Mouse (Mus musculus) MN1 (cell line): ENCODE results near the gene Pck2.
A peak's percentile ranks its signal among the peaks of the same experiment; 100 is the strongest.

Experiments
- DNase-seq: peaks from one replicate; pipeline ENCODE4 v3.0.0-alpha.2; 2016; ENCODE audit warnings: low spot score

Pck2 gene

GRCm38 (mm10) chr14:55575711-55576110 lies 35.6 kb downstream of the Pck2 start:
- no peak for DNase-seq

DNA sequence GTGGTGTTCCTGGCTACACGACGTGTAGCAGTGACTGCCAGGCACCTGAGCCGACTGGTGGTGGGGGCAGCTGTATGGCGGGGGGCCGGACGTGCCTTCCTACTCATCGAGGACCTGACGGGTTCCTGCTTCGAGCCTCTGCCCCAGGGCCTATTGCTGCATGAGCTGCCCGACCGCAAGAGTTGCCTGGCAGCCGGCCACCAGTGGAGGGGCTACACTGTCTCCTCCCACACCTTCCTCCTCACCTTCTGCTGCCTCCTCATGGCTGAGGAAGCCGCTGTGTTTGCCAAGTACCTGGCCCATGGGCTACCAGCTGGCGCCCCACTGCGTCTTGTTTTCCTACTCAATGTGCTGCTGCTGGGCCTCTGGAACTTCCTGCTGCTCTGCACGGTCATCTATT lies 36.3 kb downstream of the Pck2 start:
- no peak for DNase-seq

DNA sequence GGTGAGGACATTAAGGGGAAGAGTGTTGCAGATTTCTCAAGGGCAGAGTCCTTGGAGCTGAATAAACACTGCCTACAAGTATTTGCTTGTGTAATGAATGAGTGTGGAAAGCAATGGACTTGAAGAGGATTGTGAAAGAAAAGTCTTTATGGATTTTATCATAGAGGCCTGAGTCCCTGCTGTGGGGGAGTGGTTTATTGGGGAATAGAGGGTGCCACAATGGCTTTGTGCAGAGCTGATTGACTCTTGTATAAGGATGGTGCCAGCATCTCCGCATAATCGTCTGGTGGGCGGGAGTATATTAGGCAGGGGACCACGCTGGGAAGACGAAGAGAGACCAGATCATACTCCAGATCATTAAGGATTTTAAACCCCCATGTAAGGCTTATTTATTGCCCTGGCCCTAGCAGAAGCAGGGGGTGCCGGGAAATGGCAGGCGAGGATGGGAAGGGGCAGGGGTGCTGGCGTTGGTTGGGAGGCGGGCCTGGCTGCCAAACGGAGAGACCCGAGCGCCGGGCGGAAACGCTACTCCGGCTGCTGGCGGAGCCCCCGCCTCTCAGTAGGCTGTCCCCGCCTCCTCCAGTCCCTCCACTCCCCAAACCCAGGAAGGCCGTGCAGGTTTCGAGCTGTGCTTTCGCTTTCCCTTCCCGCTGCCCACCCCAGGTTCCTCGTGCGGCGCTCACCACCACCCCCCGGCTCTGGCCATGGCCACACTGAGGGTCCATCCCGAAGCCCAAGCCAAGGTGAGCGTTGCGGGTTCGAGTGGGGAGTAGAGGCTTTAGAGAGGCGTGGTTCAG lies 38.0 kb downstream of the Pck2 start, which contains the start of gene Psme1:
TSS of gene Psme1 (plus strand) at position 253 of the 797 bp plus-strand sequence.
- peak; percentile 84 for DNase-seq

- DNase-seq: peak; percentile 66
Observed at GRCm38 (mm10) chr14:55578668-55579269, 38.7 kb downstream of the Pck2 start.

GRCm38 (mm10) chr14:55579511-55580496 lies 39.7 kb downstream of the Pck2 start:
- DNase-seq: no peak

- no peak for DNase-seq
Observed at GRCm38 (mm10) chr14:55580731-55581130, 40.7 kb downstream of the Pck2 start.

- no peak for DNase-seq
Observed at GRCm38 (mm10) chr14:55581981-55582681, 42.1 kb downstream of the Pck2 start.

DNA sequence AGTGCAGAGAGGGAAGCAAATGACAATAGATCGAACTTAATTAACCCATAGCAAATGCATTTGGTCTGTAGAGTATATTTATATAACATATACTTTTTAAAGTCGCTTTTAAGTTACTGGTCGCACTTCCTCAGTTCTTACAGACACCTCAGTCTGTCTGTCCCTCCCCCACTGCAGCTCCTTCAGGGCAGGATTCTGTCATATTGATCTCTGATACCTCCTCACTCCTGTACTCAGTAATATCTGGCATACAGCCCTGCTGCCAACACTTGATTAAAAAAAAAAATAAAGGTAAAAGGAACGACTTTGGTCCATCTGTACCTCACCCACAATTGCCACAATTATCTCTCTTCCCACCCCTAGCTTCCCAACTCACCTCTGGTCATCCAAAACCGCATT lies 44.2 kb downstream of the Pck2 start:
- DNase-seq: no peak

DNA sequence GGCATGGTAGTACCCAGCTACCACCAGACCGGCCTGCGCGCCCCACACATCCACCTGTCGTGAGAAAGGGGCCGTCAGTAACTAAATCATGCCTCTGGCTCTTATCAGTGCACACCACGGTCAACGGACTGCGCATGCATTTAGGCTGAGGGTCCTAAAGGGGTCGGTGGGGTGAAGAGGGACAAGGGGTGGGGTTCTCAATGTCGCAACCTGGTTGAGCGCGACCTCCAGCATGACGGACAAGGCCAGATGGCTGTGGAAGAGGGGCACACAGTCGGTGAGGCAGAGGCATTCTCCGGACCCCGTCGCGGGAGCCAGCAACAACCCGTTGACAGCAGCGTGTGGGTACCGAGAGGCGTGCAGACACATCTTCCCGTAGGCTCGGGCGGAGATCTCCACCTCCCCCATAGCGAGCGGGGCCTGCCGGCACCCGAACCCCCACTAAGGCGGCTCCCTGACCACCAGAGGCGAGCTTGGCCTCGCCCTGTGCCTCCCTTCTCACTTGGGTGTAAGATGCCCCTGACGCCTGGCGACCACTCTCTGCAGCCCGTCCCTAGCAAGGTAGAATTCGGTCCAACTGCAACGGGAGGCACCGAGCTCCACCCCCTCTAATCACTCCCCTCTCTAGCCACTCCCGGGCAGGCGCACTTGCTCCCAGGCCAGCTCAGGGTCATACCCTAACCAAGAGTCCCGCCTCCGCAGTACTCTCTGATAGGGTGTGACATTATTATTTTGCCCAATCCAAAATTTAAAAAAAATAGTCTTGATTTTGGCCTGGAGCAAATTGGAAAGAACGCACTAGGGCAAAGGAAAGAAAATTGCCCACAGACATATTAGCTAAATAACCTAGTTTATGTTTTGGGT lies 44.9 kb downstream of the Pck2 start, which contains the start of gene Emc9:
TSS of gene Emc9 (minus strand) at position 601 of the 864 bp plus-strand sequence.
- peak; percentile 70 for DNase-seq

DNA sequence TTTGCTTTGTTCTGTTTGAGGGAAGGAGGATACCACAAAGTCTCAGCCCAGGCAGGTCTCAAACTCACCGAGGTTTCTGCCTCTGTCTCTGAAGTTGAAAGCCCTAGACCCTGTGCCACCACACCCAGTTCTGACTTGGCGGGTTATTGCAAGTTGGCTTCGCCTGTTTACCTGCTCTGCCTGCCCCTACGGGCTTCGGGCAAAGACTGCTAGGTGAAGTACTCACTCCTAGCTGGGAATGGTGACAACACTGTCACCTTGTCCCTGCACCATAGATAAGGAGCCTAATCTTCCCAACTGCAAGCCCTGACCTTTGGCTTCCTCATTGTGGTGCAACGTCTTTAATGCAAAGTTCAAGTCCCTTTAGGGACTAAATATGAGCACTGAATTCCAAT lies 45.5 kb downstream of the Pck2 start:
- DNase-seq: no peak

DNA sequence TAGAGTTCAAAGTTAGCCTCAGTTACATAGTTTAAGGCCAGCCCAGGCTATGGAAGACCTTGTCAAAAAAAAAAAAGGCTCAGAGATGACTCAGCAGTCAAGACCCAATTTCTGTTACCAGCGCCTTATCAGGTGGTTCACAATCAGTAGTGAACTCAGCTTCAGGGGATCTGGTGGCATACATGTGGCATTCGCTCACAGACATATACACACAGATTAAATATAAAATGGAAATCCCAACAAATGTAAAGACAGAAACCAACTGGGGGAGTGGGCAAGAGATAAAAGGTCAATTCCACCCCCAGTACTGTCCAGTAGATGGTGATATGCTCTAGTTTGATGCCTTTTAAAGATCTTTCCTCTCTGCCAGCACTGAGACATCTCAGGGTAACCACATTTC lies 46.1 kb downstream of the Pck2 start:
- DNase-seq: no peak

GRCm38 (mm10) chr14:55589271-55589670 lies 49.2 kb downstream of the Pck2 start:
- DNase-seq: no peak

- DNase-seq: no peak
Observed at GRCm38 (mm10) chr14:55589771-55590448, 49.8 kb downstream of the Pck2 start.

DNA sequence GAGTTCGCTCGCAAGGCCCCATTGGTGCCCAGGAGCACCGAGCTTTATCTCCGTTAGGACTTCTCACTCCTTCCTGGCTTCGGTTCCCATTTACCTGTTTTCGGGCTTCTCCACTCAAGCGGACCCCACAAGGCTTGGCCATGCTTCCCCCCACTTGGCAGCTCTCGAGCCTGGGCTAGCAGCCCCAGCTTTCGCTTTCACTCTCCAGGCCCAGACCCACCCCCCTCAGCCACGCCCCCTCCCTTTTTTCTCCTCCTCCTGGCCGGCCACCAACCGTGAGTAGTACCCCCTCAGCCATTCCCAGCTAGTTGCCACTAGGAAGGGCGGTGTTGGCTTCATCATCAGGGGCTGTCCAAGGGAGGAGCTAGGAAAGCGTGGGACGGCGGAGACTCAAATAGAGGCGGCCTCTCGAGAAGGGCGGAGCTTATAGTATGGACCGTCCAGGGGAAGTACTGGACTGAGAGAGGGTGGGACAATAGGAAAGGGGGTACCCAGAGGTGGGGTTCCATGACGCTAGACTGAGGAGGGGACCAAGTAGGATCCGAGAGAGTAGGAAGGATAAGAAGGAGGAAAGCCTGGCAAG lies 50.8 kb downstream of the Pck2 start, which contains the start of gene Psme2:
TSS of gene Psme2 (minus strand) at position 366 of the 583 bp plus-strand sequence.
- DNase-seq: peak; percentile 97

DNA sequence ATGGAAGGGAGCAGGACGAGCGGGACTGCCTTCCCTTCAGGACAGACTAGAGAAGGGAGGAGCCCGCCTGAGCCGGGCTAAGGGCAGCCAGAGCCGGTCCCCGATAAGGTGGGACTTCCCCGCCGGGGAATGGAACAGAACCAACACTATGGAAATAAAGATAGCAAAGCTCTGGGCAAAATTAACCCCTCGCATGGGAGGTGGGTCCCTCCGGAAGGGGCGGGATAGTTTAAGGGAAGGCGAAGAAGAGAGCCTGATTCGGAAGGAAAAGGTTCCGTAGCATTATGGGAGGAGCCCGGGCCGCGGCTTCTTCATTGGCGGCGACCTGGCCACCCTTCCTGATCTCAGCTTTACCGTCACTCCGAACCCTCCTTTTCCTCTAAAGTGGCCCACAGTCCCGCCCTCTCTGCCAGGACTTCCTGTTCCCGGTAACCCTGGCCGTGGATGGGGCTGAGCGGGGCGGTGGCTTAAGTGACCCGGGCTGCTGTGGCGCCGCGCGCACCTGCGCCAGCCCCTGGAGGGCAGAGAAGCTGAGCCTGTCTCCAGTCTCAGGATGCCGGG lies 51.3 kb downstream of the Pck2 start, which contains the start of gene Rnf31:
TSS of gene Rnf31 (plus strand) at position 378 of the 561 bp plus-strand sequence.
- peak; percentile 94 for DNase-seq

DNA sequence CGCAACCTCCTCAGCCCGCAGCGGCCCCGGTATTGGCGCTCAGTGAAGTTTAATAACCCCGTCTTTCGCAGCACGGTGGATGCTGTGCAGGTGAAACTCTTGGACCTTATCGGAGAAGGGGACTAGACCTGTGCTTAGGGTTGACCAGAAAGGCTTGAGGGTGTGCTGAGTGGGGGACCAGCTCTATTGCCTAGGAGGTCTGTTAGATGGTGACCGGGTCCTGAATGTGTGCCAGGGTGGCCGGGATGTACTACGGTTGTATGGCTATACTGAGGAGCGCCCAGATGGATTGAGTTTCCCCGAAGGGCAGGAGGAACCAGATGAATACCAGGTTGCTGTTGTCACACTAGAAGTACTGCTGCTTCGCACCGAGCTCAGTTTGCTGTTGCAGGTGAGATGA lies 52.2 kb downstream of the Pck2 start:
- peak; percentile 43 for DNase-seq

DNA sequence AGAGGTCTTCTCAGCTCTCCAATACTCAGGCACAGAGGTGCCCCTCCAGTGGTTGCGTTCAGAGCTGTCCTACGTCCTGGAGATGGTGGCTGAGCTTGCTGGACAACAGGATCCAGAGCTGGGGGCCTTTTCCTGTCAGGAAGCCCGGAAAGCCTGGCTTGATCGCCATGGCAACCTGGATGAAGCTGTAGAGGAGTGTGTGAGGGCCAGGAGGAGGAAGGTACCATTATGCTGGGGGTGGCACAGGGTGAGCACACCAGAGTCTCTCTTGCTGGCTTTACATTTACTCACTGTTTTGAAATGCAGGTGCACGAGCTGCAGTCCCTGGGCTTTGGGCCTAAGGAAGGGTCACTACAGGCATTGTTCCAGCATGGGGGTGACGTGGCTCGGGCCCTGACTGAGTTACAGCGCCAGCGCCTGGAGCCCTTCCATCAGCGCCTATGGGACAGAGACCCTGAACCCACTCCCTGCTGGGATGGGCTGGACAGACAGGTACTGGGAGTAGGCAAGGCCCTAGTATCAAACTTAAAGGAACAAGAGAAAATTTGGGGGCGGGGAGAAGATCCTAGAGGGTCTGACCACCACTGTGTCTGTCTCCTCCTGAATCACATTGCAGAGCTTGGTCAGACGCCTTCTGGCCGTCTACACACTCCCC lies 56.1 kb downstream of the Pck2 start:
- DNase-seq: no peak

DNA sequence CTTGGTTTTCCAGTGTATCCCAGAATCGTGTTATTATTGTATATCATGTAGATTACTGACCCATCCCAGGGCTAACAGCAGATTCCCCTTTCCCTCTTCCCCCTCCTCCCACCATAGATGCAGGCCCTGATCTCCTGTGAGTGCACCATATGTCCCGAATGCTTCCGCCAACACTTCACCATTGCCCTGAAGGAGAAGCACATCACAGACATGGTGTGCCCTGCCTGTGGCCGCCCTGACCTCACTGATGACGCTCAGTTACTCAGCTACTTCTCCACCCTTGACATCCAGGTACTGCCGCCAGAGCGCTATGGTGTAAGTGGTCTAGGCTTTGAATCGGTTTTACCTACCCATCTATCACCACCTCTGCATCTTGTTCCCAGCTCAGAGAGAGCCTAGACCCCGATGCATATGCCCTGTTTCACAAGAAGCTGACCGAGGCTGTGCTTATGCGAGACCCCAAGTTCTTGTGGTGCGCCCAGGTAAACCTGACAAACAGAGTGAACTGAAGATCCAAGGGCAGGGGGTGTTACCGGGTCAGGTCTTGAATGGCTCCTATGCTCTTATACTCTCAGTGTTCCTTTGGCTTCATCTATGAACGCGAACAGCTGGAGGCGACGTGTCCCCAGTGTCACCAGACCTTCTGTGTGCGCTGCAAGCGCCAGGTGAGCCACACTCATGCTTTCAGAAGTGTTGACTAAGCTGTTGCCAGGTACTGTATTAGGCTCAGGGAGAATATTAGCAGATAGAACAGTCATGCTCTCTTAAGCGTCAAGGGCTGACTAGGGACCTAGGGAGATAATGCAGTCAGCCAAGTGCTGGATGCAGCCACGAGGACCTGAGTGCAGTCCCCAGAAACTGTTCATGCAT lies 58.7 kb downstream of the Pck2 start:
- no peak for DNase-seq
